Mouse (Mus musculus): ENCODE measurements around the gene Klhdc1.

The Klhdc1 gene

GRCm38 (mm10) chr12:69227776-69228466 is 13.1 kb upstream of the Klhdc1 start, which contains the start of gene Pole2:
Pole2 (minus strand) TSS chr12:69228195.
- DNase-seq (ENCODE audit: low read depth, low spot score) = no peak

GRCm38 (mm10) chr12:69229251-69229650 is 11.7 kb upstream of the Klhdc1 start:
- DNase-seq (ENCODE audit: low read depth, low spot score) = no peak

DNA sequence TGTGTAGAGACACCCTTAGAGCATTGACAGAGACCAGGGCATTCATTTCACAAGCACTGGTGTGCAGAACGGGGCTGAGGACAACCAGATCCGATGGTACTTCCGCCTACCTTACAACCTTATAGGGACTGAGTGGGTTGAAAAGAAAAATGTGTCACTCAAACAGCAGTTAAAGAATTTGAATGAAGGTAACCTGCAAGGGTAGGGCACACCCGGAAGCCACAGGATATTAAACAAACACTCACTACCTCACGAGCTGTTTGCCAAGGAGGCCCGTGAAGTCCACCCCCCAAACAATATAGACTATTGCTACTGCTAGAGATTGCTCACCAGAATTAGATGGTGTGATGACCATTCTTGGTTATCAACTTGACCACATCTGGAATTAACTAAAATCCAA is 5.2 kb upstream of the Klhdc1 start:
- no peak for DNase-seq (ENCODE audit: low read depth, low spot score)

- DNase-seq (ENCODE audit: low read depth, low spot score) = no peak
These were observed 2.7 kb upstream of the Klhdc1 start for GRCm38 (mm10) chr12:69238284-69238683.

DNA sequence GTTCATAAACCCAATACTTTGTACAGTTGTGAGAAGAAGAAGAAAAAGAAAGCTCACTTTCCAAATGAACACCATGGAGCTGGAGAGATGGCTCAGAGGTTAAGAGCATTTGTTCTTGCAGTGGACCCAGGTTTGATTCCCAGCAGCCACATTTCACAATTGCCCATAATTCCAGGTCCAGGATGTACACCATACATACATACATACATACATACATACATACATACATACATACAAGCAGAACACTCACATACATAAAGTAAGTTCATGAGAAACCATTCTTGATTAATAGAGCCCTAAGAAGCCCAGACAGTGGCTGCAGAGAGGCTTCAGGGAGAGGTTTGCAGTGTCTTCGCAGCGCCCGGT is 412 bp downstream of the Klhdc1 start:
- DNase-seq (ENCODE audit: low read depth, low spot score) = no peak

DNA sequence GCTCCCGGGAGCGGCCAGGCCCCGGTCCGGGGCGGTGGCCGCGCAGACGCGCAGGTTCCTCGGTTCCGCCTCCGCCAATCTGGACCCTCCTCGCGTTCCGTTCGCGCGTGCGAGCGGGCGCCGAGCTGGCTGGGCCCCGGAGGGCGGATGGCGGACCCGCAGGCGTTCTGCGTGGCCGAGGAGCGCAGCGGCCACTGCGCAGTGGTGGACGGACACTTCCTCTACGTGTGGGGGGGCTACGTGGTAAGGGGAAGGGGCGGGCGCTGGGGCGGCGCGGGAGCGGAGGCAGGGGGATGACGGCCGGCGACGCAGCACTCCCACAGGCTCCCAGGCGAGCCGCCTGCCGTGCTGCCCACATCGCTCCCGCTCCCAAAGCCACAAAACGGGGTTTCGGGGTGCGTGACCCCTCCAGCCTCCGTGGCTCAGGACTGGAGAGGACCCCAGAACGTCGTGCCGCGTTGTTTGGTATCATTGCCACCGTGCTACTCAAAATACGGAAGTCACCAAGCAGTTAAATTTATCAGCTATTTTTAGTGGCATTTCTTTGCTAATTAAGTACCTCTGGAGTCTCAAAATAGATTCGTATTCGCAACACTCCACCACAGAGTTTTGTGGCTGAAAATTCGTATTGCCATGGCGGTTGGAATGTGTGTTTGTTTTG is 925 bp downstream of the Klhdc1 start:
- no peak for DNase-seq (ENCODE audit: low read depth, low spot score)

DNA sequence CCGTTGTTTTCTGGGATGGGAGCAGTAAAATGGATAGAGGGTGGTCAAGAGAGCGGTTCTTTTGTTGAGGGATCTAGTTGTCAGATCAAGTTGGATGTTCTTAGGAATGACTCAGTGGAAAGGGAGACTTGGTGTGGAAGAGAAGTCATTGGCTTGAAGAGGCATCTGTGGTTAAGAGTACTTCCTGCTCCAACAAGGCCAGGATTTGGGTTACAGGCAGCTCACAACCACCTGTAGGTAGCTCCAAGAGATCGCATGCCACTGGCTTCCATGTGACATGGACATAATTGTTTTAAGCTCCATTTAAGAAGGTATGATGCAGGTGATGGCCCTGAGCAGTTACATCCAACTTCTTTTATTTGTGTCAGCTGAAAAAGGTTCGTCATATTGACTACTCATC is 8.8 kb downstream of the Klhdc1 start:
- no peak for DNase-seq (ENCODE audit: low read depth, low spot score)

GRCm38 (mm10) chr12:69250756-69251155 is 9.8 kb downstream of the Klhdc1 start:
- DNase-seq (ENCODE audit: low read depth, low spot score) = no peak

DNA sequence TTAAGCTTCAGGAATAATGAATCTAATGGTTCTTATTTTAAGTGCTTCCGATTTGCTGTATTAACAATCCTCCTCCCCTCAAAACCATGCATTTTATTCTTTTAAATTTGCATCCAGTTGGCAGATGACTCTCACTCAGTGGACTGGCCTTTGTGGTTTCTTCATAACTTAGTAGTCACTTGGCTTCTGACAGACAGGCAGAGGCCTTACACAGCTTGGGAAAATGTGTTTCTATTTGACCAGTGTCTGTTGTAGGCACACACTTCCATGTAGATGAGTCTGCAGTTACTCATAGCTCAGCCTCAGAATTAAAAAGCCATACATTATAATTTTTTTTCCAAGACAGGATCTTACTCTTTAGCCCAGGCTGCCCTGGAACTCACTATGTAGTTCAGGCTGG is 12.8 kb downstream of the Klhdc1 start:
- no peak for DNase-seq (ENCODE audit: low read depth, low spot score)

- DNase-seq (ENCODE audit: low read depth, low spot score) = no peak
These were observed 16.9 kb downstream of the Klhdc1 start for GRCm38 (mm10) chr12:69257836-69258235.

DNA sequence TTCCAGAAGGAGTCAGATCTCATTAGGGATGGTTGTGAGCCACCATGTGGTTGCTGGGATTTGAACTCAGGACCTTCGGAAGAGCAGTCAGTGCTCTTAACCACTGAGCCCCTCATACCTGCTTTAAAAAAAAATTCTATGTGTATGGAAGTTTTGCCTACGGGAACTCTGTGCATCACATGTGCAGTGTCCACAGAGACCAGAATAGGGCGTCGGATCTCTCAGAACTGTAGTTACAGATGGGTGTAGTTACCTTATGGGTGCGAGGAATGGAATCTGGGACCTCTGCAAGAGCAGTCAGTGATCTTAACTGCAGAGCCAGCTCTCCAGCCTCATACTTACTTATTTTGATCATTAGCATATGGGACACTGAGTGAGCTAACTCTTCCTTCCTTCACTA is 21.3 kb downstream of the Klhdc1 start:
- DNase-seq (ENCODE audit: low read depth, low spot score) = no peak

DNA sequence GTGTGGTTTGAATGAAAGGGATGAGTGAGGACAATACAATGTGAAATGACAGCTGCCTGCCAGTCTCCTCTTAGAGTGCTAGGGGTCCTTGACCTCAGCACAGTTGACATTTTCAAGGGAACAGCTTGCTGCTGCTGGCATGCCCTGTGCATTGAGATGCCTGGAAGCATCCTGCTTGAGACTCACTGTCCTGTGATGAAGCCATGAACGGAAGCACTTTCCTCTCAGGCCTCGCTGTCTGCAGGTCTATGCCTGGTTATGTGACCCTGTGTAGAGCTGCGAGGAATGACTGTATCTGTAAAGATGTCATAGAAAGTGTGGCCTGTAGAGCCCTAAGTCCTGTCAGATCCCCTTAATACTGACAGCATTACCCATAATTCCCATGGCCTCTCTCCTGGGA is 24.1 kb downstream of the Klhdc1 start:
- DNase-seq (ENCODE audit: low read depth, low spot score) = no peak

DNA sequence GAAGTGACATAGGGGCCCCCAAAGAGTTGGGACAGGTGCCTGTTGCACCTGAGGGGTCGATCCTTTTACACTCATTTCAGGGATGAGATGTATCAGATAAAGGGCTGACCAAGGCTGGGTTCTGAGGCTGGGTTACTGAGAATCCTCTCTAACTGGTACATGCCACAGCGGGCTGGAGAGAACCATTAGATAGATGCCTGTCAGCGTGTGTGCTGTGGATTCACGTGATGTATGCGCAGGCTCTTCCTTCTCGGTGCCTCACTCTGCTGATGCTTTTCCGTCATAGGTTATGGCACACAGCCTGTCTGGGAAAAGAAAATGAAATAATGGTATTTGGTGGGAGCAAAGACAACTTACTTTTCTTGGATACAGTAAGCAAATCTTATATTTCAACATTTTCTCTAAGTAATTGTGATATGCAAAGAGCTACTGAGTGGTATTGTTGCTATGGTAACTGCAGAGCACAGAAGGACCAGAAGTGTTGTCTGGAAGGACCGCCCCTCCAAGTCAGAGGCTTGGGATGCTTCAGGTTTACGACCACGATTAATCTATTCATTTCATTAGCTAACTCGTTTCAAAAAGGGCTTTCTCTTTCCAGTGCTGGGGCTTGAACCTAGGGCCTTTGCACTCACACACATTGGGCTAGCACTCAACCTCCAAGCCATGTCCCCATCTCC is 27.1 kb downstream of the Klhdc1 start:
- no peak for DNase-seq (ENCODE audit: low read depth, low spot score)

DNA sequence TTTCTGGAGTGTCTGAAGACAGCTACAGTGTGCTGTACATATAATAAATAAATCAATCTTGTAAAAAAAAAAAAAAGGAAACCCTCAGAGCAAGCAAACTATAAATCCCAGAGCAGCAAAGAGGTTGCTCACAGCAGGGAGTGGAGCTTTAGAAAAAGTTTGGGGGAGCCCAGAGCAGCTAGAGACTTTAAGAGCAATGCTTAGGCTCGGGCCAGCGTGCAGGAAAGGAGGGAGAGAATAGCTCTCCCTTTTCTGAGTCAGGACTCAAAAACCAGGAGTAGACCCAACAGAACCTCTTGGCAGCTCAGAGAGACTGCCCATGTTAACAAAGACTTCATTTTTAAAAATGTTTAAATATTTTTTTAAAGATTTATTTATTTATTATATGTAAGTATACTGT is 28.0 kb downstream of the Klhdc1 start:
- DNase-seq (ENCODE audit: low read depth, low spot score) = no peak

GRCm38 (mm10) chr12:69279931-69280469 is 39.0 kb downstream of the Klhdc1 start:
- no peak for DNase-seq (ENCODE audit: low read depth, low spot score)

DNA sequence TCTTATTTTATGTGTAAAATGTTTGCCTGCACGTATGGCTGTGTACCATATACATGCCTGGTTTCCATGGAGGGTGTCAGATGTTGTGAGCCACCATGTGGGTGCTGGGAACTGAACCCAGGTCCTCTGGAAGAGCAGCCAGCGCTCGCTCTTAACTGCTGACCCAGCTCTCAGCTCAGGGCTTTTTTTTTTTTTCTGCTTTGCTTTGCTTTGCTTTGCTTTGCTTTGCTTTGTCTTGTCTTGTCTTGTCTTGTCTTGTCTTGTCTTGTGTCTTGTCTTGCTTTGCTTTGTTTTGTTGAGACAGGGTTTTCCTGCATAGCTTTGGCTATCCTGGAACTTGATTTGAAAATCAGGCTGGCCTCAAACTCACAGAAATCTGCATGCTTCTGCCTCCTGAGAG is 39.9 kb downstream of the Klhdc1 start:
- no peak for DNase-seq (ENCODE audit: low read depth, low spot score)

DNA sequence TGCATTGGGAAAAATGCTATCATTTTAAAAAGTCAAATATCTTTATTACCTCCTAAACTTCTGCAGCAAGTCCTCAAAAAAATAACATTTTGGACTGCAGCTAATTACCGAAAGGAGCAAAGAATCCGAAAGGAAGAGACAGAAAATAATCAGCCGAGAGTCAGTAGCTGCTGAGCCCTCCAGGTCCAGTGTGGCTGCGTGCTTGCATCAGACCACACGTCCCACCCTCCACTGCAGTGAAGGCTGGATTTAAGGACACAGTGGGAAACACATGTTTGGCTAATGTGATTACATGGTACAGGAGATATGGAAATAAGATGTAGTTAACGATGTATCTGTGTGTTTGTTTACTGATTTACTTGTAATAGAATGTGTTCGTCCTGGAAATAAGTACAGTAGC is 42.2 kb downstream of the Klhdc1 start:
- no peak for DNase-seq (ENCODE audit: low read depth, low spot score)

- DNase-seq (ENCODE audit: low read depth, low spot score) = no peak
These were observed 46.6 kb downstream of the Klhdc1 start for GRCm38 (mm10) chr12:69287535-69287934.

- DNase-seq (ENCODE audit: low read depth, low spot score) = no peak
These were observed 47.7 kb downstream of the Klhdc1 start for GRCm38 (mm10) chr12:69288699-69289098.

DNA sequence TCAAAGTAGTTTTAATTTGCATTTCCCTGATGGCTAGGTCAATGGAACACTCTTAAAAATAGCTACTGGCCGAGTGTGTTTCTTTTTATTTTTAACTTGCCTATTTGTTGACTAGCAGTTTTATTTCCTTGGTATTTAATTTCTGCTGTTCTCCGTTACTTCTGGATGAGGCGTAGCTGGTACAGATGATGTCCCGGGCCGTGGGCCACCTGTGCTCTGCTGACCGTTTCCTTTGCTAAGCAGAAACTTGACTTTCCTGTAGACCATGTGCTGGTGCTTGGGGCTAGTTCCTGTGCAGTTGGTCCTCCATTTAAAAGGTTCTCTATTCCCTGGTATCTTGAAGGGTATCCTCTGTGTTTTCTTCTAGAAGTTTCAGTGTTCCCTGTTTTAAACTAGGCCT is 51.4 kb downstream of the Klhdc1 start:
- DNase-seq (ENCODE audit: low read depth, low spot score) = no peak

GRCm38 (mm10) chr12:69293815-69294214 is 52.8 kb downstream of the Klhdc1 start:
- no peak for DNase-seq (ENCODE audit: low read depth, low spot score)

- DNase-seq (ENCODE audit: low read depth, low spot score) = no peak
These were observed 54.0 kb downstream of the Klhdc1 start for GRCm38 (mm10) chr12:69294936-69295335.

- DNase-seq (ENCODE audit: low read depth, low spot score) = no peak
These were observed 54.7 kb downstream of the Klhdc1 start for GRCm38 (mm10) chr12:69295651-69296050.
